Mouse (Mus musculus): ENCODE results near the gene Myom1.

DNA sequence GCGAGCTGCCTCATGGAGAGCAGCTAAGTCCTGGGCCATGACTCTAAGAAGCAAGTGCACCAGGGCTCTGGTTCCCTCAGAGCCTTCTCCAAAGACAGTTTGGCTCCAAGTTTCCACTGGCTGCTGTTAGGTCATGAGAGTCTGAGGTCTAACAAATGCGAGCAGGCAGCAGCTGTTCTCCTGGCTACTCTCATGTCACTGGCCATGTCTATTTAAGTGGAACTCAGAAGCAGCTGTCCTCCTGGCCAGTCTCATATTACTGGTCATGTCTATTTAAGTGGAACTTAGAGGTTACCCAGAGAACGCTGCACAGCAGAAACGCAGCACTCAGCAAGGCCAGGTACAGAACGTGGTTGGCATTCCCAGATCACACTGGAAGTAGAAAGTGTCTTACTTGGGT, 36.4 kb downstream of the Myom1 start:
- TF ChIP-seq CTCF (conservative IDR thresholded peaks at IDR 0.05; ENCODE audit: low read length) (no peak), NANOG (IDR thresholded peaks at IDR 0.05; ENCODE audit: borderline replicate concordance, low read length) (no peak), POU5F1 (IDR thresholded peaks at IDR 0.05; ENCODE audit: borderline replicate concordance, low read length) (no peak)
